Mouse (Mus musculus): Measurements from ENCODE around the gene Cox7a2l. TPM values are rescaled to one million over a fixed set of nuclear protein-coding genes. Genes with fewer than 3 reads are reported as not detected.

Gene Cox7a2l
- polyA plus RNA-seq, 1 experiment from 2014 or later, result 127 TPM

DNA sequence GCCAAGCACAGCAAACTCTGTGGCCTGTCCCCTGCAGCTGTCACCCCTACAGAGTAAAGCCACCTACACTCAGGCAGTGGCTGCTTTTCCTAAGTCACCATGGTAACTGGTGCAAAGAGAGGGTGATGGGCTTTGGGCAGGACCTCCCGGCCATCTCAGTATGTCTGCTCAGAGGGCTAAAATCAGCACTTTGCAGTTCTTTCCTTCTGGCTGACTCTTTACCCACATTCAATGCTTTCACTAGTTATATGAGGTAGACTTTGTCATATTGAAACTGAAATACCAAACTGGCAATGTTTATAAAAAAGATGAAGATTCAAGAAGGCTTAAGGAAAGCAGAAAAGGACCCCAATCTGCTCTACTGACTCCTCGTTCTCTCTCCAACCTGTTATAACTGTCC lies 33.3 kb downstream of the Cox7a2l start:
- no peaks in the 10 kb centered on the region for H3K9me3 ChIP-seq
- H3K4me2 ChIP-seq, result no peak overlapping the region
- 81% methylated on average over 2 of the region's 2 CpGs for WGBS
- H3K27me3 ChIP-seq, result no peaks in the 10 kb centered on the region
- ATAC-seq (ENCODE audit: insufficient number of reproducible peaks, insufficient read depth, low FRiP score, low TSS enrichment, low read depth), result no peak
- no peak overlapping the region for H3K9ac ChIP-seq (replicated peaks)
- H3K4me1 ChIP-seq (replicated peaks), result no peaks in the 10 kb centered on the region
- H3K4me3 ChIP-seq (replicated peaks), result no peak overlapping the region
- no peak overlapping the region for H3K27ac ChIP-seq
- H3K36me3 ChIP-seq, result peaks cover 34% of the 10 kb centered on the region

DNA sequence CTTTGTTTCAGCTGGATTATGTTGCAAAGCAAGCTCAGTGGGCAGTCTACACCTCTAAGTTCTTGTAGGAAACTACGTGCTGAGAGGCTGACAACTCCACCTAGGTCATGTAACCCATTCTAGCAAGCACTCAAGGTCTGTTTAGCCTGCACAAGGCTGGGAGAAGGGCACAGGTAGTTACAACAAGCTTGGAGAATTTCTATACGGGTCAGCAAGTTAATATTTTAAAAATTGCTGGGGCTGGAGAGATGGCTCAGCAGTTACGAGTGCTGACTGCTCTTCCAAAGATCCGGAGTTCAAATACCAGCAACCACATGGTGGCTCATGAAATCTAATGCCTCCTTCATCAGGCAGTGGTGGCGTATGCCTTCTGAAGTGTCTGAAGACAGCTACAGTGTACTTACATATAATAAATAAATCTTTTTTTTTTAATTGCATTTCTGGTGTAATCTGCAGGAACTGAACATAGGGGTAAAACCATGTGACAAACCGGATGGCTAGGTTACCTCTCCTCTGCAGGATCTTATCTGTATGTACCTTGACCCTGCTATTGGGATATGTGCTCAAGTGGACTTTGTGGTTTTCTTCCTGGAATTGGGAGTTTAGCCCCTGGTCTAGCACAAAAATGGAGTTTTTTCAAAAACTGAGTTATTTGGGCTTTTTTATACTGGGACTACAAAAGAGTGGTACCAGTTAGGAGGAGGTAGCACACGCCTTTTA lies 34.2 kb downstream of the Cox7a2l start:
- Histone ChIP-seq H3K4me3 (replicated peaks) (no peak overlapping the region), H3K36me3 (peaks cover 42% of the 10 kb centered on the region), H3K27me3 (no peaks in the 10 kb centered on the region), H3K9me3 (no peaks in the 10 kb centered on the region), H3K27ac (no peak overlapping the region), H3K9ac (replicated peaks) (no peak overlapping the region), H3K4me2 (no peak overlapping the region), H3K4me1 (replicated peaks) (no peaks in the 10 kb centered on the region)
- 91% methylated on average over 7 of the region's 7 CpGs for WGBS
- no peak for ATAC-seq (ENCODE audit: insufficient number of reproducible peaks, insufficient read depth, low FRiP score, low TSS enrichment, low read depth)

DNA sequence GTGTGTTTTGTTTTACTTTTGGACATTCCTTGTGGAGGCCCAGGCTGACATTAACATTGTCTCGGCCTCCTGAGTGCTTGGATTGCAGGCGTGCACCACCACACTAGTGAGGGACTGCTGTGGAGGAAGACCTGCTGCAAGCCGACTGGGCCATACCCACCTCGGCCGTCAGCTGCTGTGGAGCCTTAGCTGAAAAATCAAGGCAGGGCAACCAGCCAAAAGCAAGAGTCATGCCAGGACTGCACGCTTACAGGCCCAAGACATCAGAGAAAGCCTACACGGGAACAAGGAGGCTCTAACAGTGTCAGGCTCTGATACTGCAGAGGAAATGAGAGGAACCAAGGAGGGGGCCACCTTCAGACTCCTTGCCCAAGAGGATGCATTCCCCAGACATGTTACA lies 35.6 kb downstream of the Cox7a2l start:
- H3K9ac ChIP-seq (replicated peaks), result no peak overlapping the region
- ATAC-seq (ENCODE audit: insufficient number of reproducible peaks, insufficient read depth, low FRiP score, low TSS enrichment, low read depth), result no peak
- no peak overlapping the region for H3K4me2 ChIP-seq
- H3K4me3 ChIP-seq (replicated peaks), result no peak overlapping the region
- H3K9me3 ChIP-seq, result no peaks in the 10 kb centered on the region
- 92% methylated on average over 7 of the region's 7 CpGs for WGBS
- H3K27ac ChIP-seq, result no peak overlapping the region
- peaks cover 56% of the 10 kb centered on the region for H3K36me3 ChIP-seq
- no peaks in the 10 kb centered on the region for H3K27me3 ChIP-seq
- H3K4me1 ChIP-seq (replicated peaks), result no peaks in the 10 kb centered on the region

DNA sequence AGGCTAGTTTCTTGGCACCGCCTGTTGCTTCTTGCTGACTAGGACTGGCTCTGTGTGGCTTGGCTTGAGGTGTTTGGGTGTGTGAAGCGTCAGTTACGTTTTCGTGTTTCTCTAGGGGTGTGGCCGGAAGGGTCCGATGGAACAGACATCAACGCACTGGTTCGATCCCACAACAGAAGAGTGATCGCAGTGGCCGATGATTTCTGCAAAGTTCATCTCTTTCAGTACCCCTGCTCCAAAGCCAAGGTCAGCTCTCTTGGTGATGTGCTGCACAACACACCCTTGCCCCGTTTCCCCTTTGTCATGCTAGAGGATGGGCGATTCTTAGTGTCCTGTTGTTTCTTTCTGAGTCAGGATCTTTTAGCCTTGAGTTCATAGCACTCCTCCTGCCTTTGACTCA lies 40.0 kb downstream of the Cox7a2l start:
- Histone ChIP-seq H3K9me3 (no peaks in the 10 kb centered on the region), H3K36me3 (peaks cover 96% of the 10 kb centered on the region), H3K4me3 (replicated peaks) (no peak overlapping the region), H3K4me1 (replicated peaks) (no peaks in the 10 kb centered on the region), H3K9ac (replicated peaks) (no peak overlapping the region), H3K27me3 (no peaks in the 10 kb centered on the region), H3K4me2 (no peak overlapping the region), H3K27ac (no peak overlapping the region)
- no peak for ATAC-seq (ENCODE audit: insufficient number of reproducible peaks, insufficient read depth, low FRiP score, low TSS enrichment, low read depth)
- WGBS, result 95% methylated on average over 12 of the region's 12 CpGs

DNA sequence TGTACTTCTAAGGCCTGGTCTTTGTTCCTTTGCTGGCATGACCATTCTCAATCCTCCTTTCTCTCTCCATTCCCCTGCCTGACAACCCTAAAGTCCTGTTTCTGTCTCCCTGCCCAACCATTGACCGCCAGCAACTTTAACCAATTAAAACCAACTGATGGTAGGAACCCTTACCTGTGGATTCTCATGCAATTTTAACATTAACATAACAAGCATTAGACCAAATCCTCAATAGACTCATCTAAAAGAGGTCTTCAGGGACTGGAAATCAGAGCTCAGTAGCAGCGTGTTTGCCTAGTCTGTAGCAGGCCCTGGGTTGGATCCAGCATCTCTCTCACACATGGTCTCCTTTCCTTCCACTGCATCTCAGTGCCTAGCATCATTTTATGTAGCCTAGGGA lies 47.5 kb downstream of the Cox7a2l start:
- no peak for ATAC-seq (ENCODE audit: insufficient number of reproducible peaks, insufficient read depth, low FRiP score, low TSS enrichment, low read depth)

DNA sequence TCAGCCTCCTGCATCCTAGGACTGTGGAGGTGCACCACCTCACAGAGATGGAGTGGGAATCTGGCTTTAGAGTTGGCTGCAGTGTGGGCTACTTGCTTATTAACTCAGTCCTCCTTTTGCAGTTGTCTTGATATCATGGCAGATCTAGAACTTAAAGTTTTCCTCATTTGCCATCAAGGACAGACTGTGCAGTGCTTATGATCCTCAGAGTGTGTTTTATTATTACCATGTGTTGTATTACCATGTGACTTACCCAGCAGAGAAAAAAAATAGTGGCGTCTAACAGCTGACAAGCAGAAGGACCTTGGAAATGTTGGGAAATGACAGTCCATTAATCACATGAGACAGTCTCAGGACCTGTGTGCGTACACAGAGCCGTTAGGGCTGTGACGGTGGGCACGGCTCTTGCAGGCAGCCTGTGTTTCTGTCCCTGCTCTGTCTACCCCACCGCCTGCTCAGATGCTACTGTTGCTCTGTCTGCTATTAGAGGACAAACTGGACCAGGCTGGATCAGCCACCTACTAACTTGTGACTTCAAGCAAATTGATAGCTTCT lies 50.4 kb downstream of the Cox7a2l start:
- peaks cover 76% of the 10 kb centered on the region for H3K36me3 ChIP-seq
- H3K9ac ChIP-seq (replicated peaks), result no peak overlapping the region
- no peak overlapping the region for H3K4me2 ChIP-seq
- no peaks in the 10 kb centered on the region for H3K9me3 ChIP-seq
- 61% methylated on average over 6 of the region's 6 CpGs for WGBS
- no peaks in the 10 kb centered on the region for H3K27me3 ChIP-seq
- no peak; the same call in 1 of the 2 replicates for ATAC-seq (ENCODE audit: insufficient number of reproducible peaks, insufficient read depth, low FRiP score, low TSS enrichment, low read depth)
- H3K27ac ChIP-seq, result no peak overlapping the region
- no peaks in the 10 kb centered on the region for H3K4me1 ChIP-seq (replicated peaks)
- H3K4me3 ChIP-seq (replicated peaks), result no peak overlapping the region

More for the DNA sequence above, 47.5 kb downstream of the Cox7a2l start:
- Histone ChIP-seq H3K4me2 (no peak overlapping the region), H3K36me3 (peaks cover 79% of the 10 kb centered on the region), H3K4me3 (replicated peaks) (no peak overlapping the region), H3K27ac (no peak overlapping the region), H3K27me3 (no peaks in the 10 kb centered on the region), H3K9me3 (no peaks in the 10 kb centered on the region), H3K9ac (replicated peaks) (no peak overlapping the region), H3K4me1 (replicated peaks) (no peaks in the 10 kb centered on the region)
- WGBS, result 95% methylated on average over 2 of the region's 2 CpGs

DNA sequence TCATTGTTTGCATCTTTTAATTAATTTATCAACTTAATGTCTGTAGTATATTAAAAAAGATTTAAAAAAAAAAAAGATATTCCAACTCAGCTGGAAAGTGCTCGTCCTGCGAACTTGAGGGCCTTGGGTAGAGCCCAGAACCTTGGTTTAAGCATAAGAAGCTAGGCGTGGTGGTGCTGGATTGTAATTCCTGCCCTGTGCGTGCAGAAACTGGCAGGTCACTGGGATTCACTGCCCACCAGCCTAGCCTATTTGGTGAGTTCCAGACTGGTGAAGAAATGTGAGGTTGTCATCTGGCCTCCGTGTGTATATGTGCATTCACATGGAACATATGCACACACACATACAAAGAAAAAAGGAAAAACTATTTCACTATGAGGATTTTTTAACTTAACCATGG lies 51.2 kb downstream of the Cox7a2l start:
- Histone ChIP-seq H3K4me2 (no peak overlapping the region), H3K36me3 (peaks cover 76% of the 10 kb centered on the region), H3K9me3 (no peaks in the 10 kb centered on the region), H3K4me3 (replicated peaks) (no peak overlapping the region), H3K4me1 (replicated peaks) (no peaks in the 10 kb centered on the region), H3K27me3 (no peaks in the 10 kb centered on the region), H3K9ac (replicated peaks) (no peak overlapping the region), H3K27ac (no peak overlapping the region)
- 96% methylated on average over 5 of the region's 5 CpGs for WGBS
- ATAC-seq (ENCODE audit: insufficient number of reproducible peaks, insufficient read depth, low FRiP score, low TSS enrichment, low read depth), result no peak

DNA sequence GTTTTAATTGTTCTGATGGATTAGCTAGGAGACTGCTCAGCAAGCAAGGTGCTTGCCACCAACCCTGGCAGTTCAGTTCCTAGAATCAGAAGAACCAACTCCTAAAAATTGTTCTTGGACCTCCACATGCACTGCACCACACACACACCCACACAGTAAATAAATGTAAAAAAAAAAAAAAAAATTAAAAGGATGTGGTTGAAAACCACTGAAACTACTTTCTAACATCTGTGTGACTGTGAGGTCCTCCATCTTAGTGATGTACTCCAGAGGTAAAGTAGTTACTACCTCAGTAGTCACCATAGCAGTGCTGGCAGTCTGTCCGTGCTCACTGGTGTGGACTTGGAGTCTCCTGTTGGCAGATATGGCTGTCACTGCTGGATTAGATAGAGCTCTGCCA lies 59.9 kb downstream of the Cox7a2l start:
- no peaks in the 10 kb centered on the region for H3K9me3 ChIP-seq
- peaks cover 93% of the 10 kb centered on the region for H3K36me3 ChIP-seq
- H3K4me2 ChIP-seq, result no peak overlapping the region
- H3K27ac ChIP-seq, result no peak overlapping the region
- WGBS, result 94% methylated on average over 1 of the region's 1 CpGs
- H3K4me1 ChIP-seq (replicated peaks), result no peaks in the 10 kb centered on the region
- H3K4me3 ChIP-seq (replicated peaks), result no peak overlapping the region
- no peak overlapping the region for H3K9ac ChIP-seq (replicated peaks)
- ATAC-seq (ENCODE audit: insufficient number of reproducible peaks, insufficient read depth, low FRiP score, low TSS enrichment, low read depth), result no peak
- no peaks in the 10 kb centered on the region for H3K27me3 ChIP-seq

DNA sequence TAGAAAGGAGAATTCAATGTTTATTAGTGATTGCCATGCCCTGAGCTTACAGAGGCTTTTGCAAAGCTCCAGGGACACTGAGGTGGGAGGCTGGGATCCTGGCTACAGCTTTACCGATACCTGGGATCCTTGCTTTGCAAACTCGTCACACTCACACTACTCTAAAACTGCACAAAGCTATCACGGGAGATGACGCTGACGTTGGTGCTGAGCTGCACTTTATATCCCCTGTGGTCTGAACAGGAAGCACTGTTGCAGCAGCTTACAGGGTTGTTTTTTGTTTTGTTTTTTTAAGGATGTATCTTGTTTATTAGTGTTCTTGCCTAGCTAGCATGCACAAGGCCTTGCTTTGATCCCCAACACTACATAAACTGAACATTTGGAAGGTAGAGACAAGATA lies 63.5 kb downstream of the Cox7a2l start:
- Histone ChIP-seq H3K36me3 (peaks cover 94% of the 10 kb centered on the region), H3K4me3 (replicated peaks) (no peak overlapping the region), H3K9ac (replicated peaks) (no peak overlapping the region), H3K4me1 (replicated peaks) (no peaks in the 10 kb centered on the region), H3K9me3 (no peaks in the 10 kb centered on the region), H3K27me3 (no peaks in the 10 kb centered on the region), H3K27ac (no peak overlapping the region), H3K4me2 (no peak overlapping the region)
- WGBS, result 89% methylated on average over 5 of the region's 5 CpGs
- no peak for ATAC-seq (ENCODE audit: insufficient number of reproducible peaks, insufficient read depth, low FRiP score, low TSS enrichment, low read depth)

DNA sequence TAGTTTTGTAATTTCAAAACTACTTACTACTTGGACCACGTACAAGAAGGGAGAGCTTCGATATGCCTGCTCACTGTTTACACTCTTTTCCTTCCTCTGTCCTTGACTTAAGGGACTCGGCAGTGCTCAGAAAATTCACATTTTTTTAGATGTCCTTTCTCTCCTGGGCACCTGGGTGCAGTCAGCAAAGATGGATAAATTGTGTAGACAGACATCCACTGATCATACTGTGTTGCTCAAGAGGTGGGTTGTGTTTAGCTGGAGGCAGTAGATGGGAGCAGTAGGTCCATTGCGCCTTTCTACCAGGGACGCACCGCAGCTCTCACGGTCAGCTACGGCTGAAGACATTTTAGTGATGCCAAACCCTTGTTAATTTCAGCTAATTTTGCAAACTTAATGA lies 64.7 kb downstream of the Cox7a2l start:
- no peak overlapping the region for H3K4me3 ChIP-seq (replicated peaks)
- H3K4me1 ChIP-seq (replicated peaks), result no peaks in the 10 kb centered on the region
- no peaks in the 10 kb centered on the region for H3K9me3 ChIP-seq
- no peak overlapping the region for H3K4me2 ChIP-seq
- H3K36me3 ChIP-seq, result peaks cover 88% of the 10 kb centered on the region
- 99% methylated on average over 8 of the region's 8 CpGs for WGBS
- no peak for ATAC-seq (ENCODE audit: insufficient number of reproducible peaks, insufficient read depth, low FRiP score, low TSS enrichment, low read depth)
- no peak overlapping the region for H3K27ac ChIP-seq
- H3K9ac ChIP-seq (replicated peaks), result no peak overlapping the region
- H3K27me3 ChIP-seq, result no peaks in the 10 kb centered on the region

Data from limb, embryonic 12.5 days (tissue).